Comparison of ENCODE assay signal across 12 mouse cellular contexts in the genomic region with DNA sequence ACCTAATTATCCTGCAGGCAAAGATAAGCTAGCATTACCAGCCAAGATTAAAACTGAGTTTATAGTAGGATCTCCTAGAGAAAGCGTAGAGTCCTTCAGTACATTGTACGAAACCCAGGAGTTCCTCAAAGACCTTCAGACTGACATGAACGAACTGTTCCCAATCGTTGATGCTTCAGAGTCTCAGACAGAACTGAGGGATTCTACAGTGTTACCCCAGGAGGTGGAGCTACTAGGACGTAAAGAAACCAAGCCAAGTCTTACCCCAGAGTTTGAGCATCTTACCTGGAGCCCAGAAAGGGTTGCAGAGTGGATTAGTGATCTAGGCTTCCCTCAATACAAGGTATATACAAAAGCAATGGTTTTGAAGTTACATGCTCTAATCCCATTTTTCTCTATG. TPM values are rescaled to one million over a fixed set of nuclear protein-coding genes. Genes with fewer than 3 reads are reported as not detected.
"Had no signal": no experiment of that assay in that cellular context is flagged by ENCODE, and none has a peak within 500 bp of the region (broad histone marks: within the 10 kb centered on the region; RNA-seq: fewer than 3 reads in every experiment).

No protein-coding gene starts in this region.

- DNase-seq: kidney, adult 8-10 months; kidney, postnatal 4 days; liver; lung, adult 2 months; lung, postnatal 36 days; midbrain, embryonic 14.5 days; right cerebral cortex, adult 18-20 months had no signal

- H3K9ac ChIP-seq: limb, embryonic 12.5 days; liver, embryonic 14.5 days; neural tube, embryonic 15.5 days had no signal

- H3K4me2 ChIP-seq: limb, embryonic 12.5 days; neural tube, embryonic 15.5 days had no signal

- H3K27me3 ChIP-seq: neural tube, embryonic 15.5 days had no signal

- H3K4me3 ChIP-seq: layer of hippocampus, adult 2 months; limb, embryonic 12.5 days; neural tube, embryonic 15.5 days had no signal

- ATAC-seq: lung, postnatal 0 days had no signal

- H3K9me3 ChIP-seq: limb, embryonic 12.5 days; neural tube, embryonic 15.5 days had no signal

- H3K27ac ChIP-seq: layer of hippocampus, adult 2 months; limb, embryonic 12.5 days; liver, embryonic 14.5 days; neural tube, embryonic 15.5 days had no signal

- H3K36me3 ChIP-seq: limb, embryonic 12.5 days; neural tube, embryonic 15.5 days had no signal

RNA-seq across cellular contexts. Expression of a gene that starts 2.2 kb away (rescaled TPM):
- polyA plus RNA-seq: lung, adult 2 months had no signal
